8 mouse cellular contexts compared by ENCODE assay signal in the genomic region with DNA sequence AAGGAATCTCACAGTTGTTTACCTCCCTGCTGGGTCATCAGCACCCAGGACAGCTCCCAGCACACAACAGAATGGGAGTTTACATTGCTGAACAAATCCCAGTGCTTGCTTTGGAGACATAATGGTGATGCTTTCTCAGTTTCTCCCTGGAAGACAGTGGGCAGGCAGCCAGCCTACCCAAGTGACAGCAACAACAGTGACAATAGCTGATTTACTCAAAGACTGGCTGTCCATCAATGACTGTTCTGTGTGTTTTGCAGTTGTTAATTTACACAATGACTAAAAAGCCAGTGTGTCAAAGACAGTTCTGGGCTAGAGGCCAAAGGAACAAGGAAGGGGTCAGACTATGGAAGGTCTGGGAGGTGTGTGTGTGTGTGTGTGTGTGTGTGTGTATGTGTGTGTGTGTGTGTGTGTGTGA.
DNase-seq lines count a peak whose midpoint lies in the region; ATAC-seq lines count a peak whose summit lies in the region.

No protein-coding gene starts in this region.

- peak; percentile 42 for DNase-seq in kidney, postnatal 14 days
- no peak for DNase-seq in kidney, adult 18-20 months
- peak; percentile 72 for DNase-seq in R1 (ENCODE audit: low read depth, low spot score)
- DNase-seq in embryonic facial prominence, embryonic 11.5 days (ENCODE audit: low spot score): peak; percentile 72
- peak; percentile 6 for DNase-seq in layer of hippocampus, adult 9-11 months
- peak; percentile 51 for DNase-seq in neural tube, embryonic 11.5 days (ENCODE audit: low spot score)
- DNase-seq in cerebellum, postnatal 36 days: no peak
- no peak for DNase-seq in gastrocnemius, adult 18-20 months (ENCODE audit: low spot score)

- H3K4me3 ChIP-seq in embryonic facial prominence, embryonic 11.5 days (ENCODE audit: low read depth, low read length): no peak overlapping the region
- H3K4me3 ChIP-seq in neural tube, embryonic 11.5 days (ENCODE audit: low read depth, low read length): no peak overlapping the region

- ATAC-seq in embryonic facial prominence, embryonic 11.5 days (replicated peaks; ENCODE audit: insufficient number of reproducible peaks, low FRiP score, low TSS enrichment, low read depth): no peak
- 0 out of 2 replicates have a peak, but pooled peaks have one; percentile 44 for ATAC-seq in neural tube, embryonic 11.5 days (ENCODE audit: insufficient read depth, low FRiP score, low TSS enrichment)

- no peak overlapping the region for H3K4me2 ChIP-seq in embryonic facial prominence, embryonic 11.5 days (ENCODE audit: low read depth, low read length)
- no peak overlapping the region for H3K4me2 ChIP-seq in neural tube, embryonic 11.5 days (ENCODE audit: low read depth)

- no peaks in the 10 kb centered on the region for H3K36me3 ChIP-seq in embryonic facial prominence, embryonic 11.5 days (replicated peaks; ENCODE audit: control insufficient read depth, insufficient read depth, low read depth, low read length)
- H3K36me3 ChIP-seq in neural tube, embryonic 11.5 days (ENCODE audit: control insufficient read depth, insufficient read depth, low read length): no peaks in the 10 kb centered on the region

- H3K27ac ChIP-seq in embryonic facial prominence, embryonic 11.5 days (replicated peaks; ENCODE audit: low read depth, low read length): no peak overlapping the region
- H3K27ac ChIP-seq in neural tube, embryonic 11.5 days (ENCODE audit: low read depth, low read length): no peak overlapping the region

- H3K9me3 ChIP-seq in embryonic facial prominence, embryonic 11.5 days (replicated peaks; ENCODE audit: control insufficient read depth, low read length): no peaks in the 10 kb centered on the region
- no peaks in the 10 kb centered on the region for H3K9me3 ChIP-seq in neural tube, embryonic 11.5 days (ENCODE audit: control insufficient read depth, low read length)

- H3K4me1 ChIP-seq in embryonic facial prominence, embryonic 11.5 days (ENCODE audit: control insufficient read depth, insufficient read depth, low read length): no peaks in the 10 kb centered on the region
- H3K4me1 ChIP-seq in neural tube, embryonic 11.5 days (ENCODE audit: control insufficient read depth, insufficient read depth, low read length): no peaks in the 10 kb centered on the region

- no peak overlapping the region for H3K9ac ChIP-seq in embryonic facial prominence, embryonic 11.5 days (replicated peaks; ENCODE audit: low read length)
- H3K9ac ChIP-seq in neural tube, embryonic 11.5 days (ENCODE audit: low read length): no peak overlapping the region

- no peaks in the 10 kb centered on the region for H3K27me3 ChIP-seq in embryonic facial prominence, embryonic 11.5 days (ENCODE audit: control insufficient read depth, insufficient read depth, low read length)
- H3K27me3 ChIP-seq in neural tube, embryonic 11.5 days (ENCODE audit: control insufficient read depth, insufficient read depth, low read length): no peaks in the 10 kb centered on the region

Comparison
In these comparisons a context has a peak if more than half of its experiments do, and no peak if none do; other contexts are left out.
1. DNase-seq: peak in kidney, postnatal 14 days (single experiment), R1 (single experiment), embryonic facial prominence, embryonic 11.5 days (single experiment), layer of hippocampus, adult 9-11 months (single experiment) and neural tube, embryonic 11.5 days (single experiment); none in kidney, adult 18-20 months (single experiment), cerebellum, postnatal 36 days (0 of 2) and gastrocnemius, adult 18-20 months (single experiment).